Mouse (Mus musculus): ENCODE data around the gene Cdip1.

The Cdip1 gene

DNA sequence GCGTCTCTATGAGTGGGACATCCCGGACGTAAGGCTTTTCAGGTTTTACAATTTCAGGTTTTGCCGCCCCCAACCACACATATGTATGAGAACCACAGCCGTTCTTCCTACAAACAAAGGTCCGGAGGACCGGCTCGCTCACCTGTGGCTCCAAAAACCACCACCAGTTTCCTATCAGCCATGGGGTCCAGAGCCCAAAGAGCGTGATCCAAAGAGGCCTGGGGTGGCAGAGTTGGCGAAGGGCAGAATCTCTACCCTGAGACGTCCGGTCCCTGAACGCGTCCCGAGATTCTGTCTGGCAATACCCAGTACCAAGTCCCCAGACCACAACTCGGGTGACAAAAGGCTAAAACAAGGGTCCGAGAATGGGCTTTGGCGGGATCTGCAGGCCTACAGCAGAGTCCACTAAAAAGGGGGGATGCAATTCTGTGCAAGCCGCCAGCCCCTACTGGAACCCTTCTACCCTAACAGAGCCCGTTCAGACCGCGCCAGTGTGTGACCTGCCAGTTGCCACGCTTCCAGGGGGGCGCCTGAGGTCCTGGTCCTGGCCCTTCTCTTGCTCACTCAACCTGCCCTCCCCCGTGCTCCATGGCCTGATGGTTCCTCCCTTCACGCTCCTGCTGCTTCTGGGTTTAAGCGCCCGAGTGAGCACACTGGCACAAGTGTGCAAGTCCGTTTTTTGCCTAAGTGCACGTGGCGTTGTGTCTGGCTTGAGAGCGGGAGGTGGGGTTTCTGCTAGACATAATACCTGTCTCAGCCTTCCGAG lies 71.2 kb downstream of the Cdip1 start, which contains the start of gene Nmral1:
Gene Nmral1, minus strand, starts transcription at position 604 of the 766 bp plus-strand sequence.
- DNase-seq (ENCODE audit: low spot score in 2 of 2), result peak; percentile 73 to 87

DNA sequence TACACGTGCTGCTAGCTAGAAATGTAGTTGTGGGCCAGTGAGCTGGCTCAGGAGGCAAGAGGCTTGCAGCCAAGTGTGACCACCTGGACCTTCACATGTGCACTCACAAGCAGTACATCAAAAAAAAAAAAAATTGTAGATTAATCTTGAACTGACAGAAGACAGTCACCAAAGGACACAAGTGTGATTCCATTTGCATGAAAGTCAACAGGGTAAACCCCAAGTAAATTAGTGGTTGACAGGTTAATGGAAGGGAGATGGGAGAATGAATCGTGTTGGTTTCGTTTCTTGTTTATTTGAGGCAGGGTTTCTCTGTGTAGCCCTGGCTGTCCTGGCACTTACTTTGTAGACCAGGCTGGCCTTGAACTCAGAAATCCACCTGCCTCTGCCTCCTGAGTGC lies 72.2 kb downstream of the Cdip1 start:
- no peak for DNase-seq (ENCODE audit: low spot score in 2 of 2)

DNA sequence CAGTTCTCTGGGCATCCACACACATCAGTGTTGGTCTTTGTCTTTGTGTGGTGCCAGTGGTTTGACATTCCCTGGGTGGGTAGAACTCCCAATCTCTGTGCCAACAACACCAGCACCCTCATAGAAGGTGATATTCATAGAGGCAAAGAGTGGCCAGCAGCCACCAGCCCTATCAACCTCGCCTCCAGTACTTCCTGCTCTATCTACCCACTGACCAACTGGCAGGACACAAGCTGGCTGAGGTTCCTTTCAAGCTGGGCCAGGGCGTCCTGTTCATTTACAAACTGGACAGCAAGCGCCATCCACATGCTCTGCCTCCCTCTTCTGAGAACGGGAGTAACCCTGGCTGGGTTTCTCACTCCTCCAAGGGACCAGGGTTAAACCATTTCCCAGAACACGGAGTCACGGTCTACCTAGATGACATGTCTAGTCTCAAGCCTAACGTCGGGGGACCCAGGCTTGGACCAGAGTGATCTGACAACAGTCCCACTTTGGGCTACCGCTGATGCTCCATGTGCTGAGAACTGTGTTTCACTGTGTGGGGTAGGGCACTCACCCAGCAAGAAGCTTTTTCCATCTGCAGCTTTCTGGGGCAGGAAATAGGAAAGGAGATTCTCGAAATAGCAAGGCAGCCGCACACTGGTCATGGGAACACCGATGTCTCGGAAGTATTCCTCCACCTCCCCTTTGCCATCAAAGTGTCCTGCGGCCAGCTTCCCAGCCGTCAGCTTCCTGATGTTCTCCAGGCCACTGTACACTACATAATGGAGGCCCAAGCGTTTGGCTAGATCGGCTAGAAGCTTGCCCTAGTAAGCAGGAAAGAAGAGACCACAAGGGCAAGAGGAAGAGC lies 76.0 kb downstream of the Cdip1 start:
- no peak for DNase-seq (ENCODE audit: low spot score in 2 of 2)

DNA sequence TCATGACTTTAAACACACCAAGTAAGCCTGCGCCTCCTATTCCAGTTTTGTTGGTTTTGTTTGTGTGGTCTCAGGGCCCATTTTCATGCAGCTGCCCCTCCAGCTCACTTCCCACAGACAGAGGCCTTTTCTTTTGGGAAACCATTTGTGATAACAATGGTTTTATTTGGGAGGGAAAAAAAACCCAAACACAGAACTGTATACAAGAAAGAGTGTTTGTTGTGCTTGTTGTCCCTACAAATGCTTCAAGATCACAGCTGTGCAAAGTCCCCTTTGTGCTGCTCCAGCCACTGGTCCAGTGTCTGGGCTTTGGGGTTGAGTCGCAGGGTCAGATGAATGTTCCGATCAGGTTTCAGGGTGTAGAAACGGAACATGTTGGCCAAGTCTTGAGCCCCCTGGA lies 78.9 kb downstream of the Cdip1 start:
- DNase-seq (ENCODE audit: low spot score in 2 of 2), result no peak

DNA sequence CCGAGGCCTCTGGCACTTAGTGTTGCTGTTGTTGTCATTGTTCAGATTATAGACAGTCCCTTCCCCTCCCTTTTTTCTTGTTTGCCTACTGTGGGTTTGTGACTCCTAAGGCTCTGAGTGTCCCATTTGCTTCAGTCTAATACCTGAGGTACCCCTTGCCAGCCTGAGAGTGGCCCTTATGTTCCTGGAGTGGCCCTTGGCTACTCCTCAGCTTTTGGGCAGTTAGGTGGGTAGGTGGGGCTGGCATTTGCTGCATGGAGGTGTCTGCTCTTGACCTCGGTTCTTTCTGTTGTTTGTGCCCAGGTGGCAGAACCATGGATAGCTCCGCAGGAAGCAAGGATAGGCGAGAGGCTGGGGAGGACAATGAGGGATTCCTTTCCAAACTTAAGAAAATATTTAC lies 84.6 kb downstream of the Cdip1 start:
- no peak for DNase-seq (ENCODE audit: low spot score in 2 of 2)

DNA sequence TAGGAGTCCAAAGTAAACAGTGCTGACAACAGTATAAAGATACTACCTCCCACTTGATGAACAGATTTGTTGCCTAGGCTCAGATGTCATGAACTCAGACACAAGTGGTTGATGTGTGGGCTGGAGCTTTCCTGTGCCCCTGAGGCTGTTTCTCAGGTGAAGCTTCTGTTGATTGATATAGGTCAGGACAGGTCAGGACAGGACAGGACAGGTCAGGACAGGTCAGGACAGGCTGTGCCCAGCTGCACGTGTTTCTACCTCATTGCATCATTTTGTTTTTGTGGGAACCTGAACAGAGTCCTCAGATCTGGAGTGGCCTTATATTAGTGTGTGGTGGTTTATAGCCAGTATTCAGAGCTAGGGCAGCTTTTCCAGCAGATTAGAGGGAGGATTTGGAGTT lies 87.4 kb downstream of the Cdip1 start:
- no peak for DNase-seq (ENCODE audit: low spot score in 2 of 2)

DNA sequence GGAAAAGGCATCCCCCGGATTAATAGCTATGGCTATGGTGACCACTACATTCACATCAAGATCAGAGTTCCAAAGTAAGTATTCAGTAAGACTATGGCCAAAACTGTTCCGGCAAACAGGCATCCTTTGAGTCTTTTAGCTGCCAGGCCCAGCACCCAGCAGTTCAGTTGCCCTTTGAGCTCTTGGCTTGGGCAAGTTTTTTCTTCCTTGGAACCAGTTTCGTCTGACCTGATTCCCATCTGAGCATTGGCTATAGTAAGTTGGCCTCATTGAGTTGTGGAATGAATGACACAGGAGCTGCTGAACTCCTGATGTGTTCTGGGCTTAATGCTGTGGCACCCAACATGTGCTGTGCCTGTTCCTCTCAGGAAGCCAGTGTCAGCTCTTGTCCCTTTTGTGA lies 88.9 kb downstream of the Cdip1 start:
- no peak for DNase-seq (ENCODE audit: low spot score in 2 of 2)
